Mouse (Mus musculus): ENCODE results near the gene Ppp1r13b. TPM values are rescaled to one million over a fixed set of nuclear protein-coding genes. Genes with fewer than 3 reads are reported as not detected.

Gene Ppp1r13b
- polyA plus RNA-seq, 1 experiment = 9.4 TPM

- Histone ChIP-seq H3K4me1 (ENCODE audit: control insufficient read depth, insufficient read depth, low read length) (peaks cover 20% of the 10 kb centered on the region), H3K27ac (ENCODE audit: insufficient read depth, low read length) (peak overlapping the region; percentile 16; the same call in 1 of the 2 replicates), H3K4me3 (ENCODE audit: insufficient read depth, low read length) (no peak overlapping the region)
- TF ChIP-seq CTCF (IDR thresholded peaks at IDR 0.05; ENCODE audit: borderline replicate concordance, insufficient read depth, low read length) (no peak), POLR2A (IDR thresholded peaks at IDR 0.05; ENCODE audit: low read depth, low read length) (no peak)
Measured at GRCm38 (mm10) chr12:111938623-111939177, 30.8 kb upstream of the Ppp1r13b start.

GRCm38 (mm10) chr12:111936706-111937550 lies 29.0 kb upstream of the Ppp1r13b start:
- peaks cover 18% of the 10 kb centered on the region for H3K4me1 ChIP-seq (ENCODE audit: control insufficient read depth, insufficient read depth, low read length)

GRCm38 (mm10) chr12:111933971-111934370 lies 26.1 kb upstream of the Ppp1r13b start:
- TF ChIP-seq CTCF (IDR thresholded peaks at IDR 0.05; ENCODE audit: borderline replicate concordance, insufficient read depth, low read length) (no peak), POLR2A (IDR thresholded peaks at IDR 0.05; ENCODE audit: low read depth, low read length) (no peak)
- no peak overlapping the region for H3K27ac ChIP-seq (ENCODE audit: insufficient read depth, low read length)
- H3K4me1 ChIP-seq (ENCODE audit: control insufficient read depth, insufficient read depth, low read length) = peaks cover 18% of the 10 kb centered on the region
- no peak overlapping the region for H3K4me3 ChIP-seq (ENCODE audit: insufficient read depth, low read length)

More at GRCm38 (mm10) chr12:111936706-111937550, 29.0 kb upstream of the Ppp1r13b start:
- no peak overlapping the region for H3K4me3 ChIP-seq (ENCODE audit: insufficient read depth, low read length)
- no peak overlapping the region for H3K27ac ChIP-seq (ENCODE audit: insufficient read depth, low read length)
- no peak for TF ChIP-seq POLR2A (IDR thresholded peaks at IDR 0.05; ENCODE audit: low read depth, low read length)
- TF ChIP-seq CTCF (IDR thresholded peaks at IDR 0.05; ENCODE audit: borderline replicate concordance, insufficient read depth, low read length) = no peak

- H3K4me1 ChIP-seq (ENCODE audit: control insufficient read depth, insufficient read depth, low read length) = peaks cover 11% of the 10 kb centered on the region
- no peak overlapping the region for H3K4me3 ChIP-seq (ENCODE audit: insufficient read depth, low read length)
- H3K27ac ChIP-seq (ENCODE audit: insufficient read depth, low read length) = no peak overlapping the region
- no peak for TF ChIP-seq POLR2A (IDR thresholded peaks at IDR 0.05; ENCODE audit: low read depth, low read length)
- no peak for TF ChIP-seq CTCF (IDR thresholded peaks at IDR 0.05; ENCODE audit: borderline replicate concordance, insufficient read depth, low read length)
Measured at GRCm38 (mm10) chr12:111933032-111933704, 25.3 kb upstream of the Ppp1r13b start.

GRCm38 (mm10) chr12:111932513-111932912 lies 24.6 kb upstream of the Ppp1r13b start:
- no peak for TF ChIP-seq POLR2A (IDR thresholded peaks at IDR 0.05; ENCODE audit: low read depth, low read length)
- no peak for TF ChIP-seq CTCF (IDR thresholded peaks at IDR 0.05; ENCODE audit: borderline replicate concordance, insufficient read depth, low read length)
- H3K27ac ChIP-seq (ENCODE audit: insufficient read depth, low read length) = no peak overlapping the region
- H3K4me1 ChIP-seq (ENCODE audit: control insufficient read depth, insufficient read depth, low read length) = peaks cover 8% of the 10 kb centered on the region
- H3K4me3 ChIP-seq (ENCODE audit: insufficient read depth, low read length) = no peak overlapping the region

GRCm38 (mm10) chr12:111931411-111932025 lies 23.6 kb upstream of the Ppp1r13b start:
- Histone ChIP-seq H3K4me3 (ENCODE audit: insufficient read depth, low read length) (no peak overlapping the region), H3K27ac (ENCODE audit: insufficient read depth, low read length) (no peak overlapping the region), H3K4me1 (ENCODE audit: control insufficient read depth, insufficient read depth, low read length) (peaks cover under 1% of the 10 kb centered on the region; the same call in 1 of the 2 replicates)
- TF ChIP-seq CTCF (IDR thresholded peaks at IDR 0.05; ENCODE audit: borderline replicate concordance, insufficient read depth, low read length) (no peak), POLR2A (IDR thresholded peaks at IDR 0.05; ENCODE audit: low read depth, low read length) (no peak)

GRCm38 (mm10) chr12:111928411-111928966 lies 20.6 kb upstream of the Ppp1r13b start:
- Histone ChIP-seq H3K4me1 (ENCODE audit: control insufficient read depth, insufficient read depth, low read length) (no peaks in the 10 kb centered on the region), H3K27ac (ENCODE audit: insufficient read depth, low read length) (no peak overlapping the region), H3K4me3 (ENCODE audit: insufficient read depth, low read length) (no peak overlapping the region)
- no peak for TF ChIP-seq POLR2A (IDR thresholded peaks at IDR 0.05; ENCODE audit: low read depth, low read length)
- TF ChIP-seq CTCF (IDR thresholded peaks at IDR 0.05; ENCODE audit: borderline replicate concordance, insufficient read depth, low read length) = no peak

GRCm38 (mm10) chr12:111927338-111927737 lies 19.4 kb upstream of the Ppp1r13b start:
- TF ChIP-seq CTCF (IDR thresholded peaks at IDR 0.05; ENCODE audit: borderline replicate concordance, insufficient read depth, low read length) (no peak), POLR2A (IDR thresholded peaks at IDR 0.05; ENCODE audit: low read depth, low read length) (no peak)
- Histone ChIP-seq H3K27ac (ENCODE audit: insufficient read depth, low read length) (no peak overlapping the region), H3K4me3 (ENCODE audit: insufficient read depth, low read length) (no peak overlapping the region), H3K4me1 (ENCODE audit: control insufficient read depth, insufficient read depth, low read length) (no peaks in the 10 kb centered on the region)

GRCm38 (mm10) chr12:111923117-111923516 lies 15.2 kb upstream of the Ppp1r13b start:
- TF ChIP-seq POLR2A (IDR thresholded peaks at IDR 0.05; ENCODE audit: low read depth, low read length) = no peak
- TF ChIP-seq CTCF (IDR thresholded peaks at IDR 0.05; ENCODE audit: borderline replicate concordance, insufficient read depth, low read length) = no peak
- Histone ChIP-seq H3K27ac (ENCODE audit: insufficient read depth, low read length) (no peak overlapping the region), H3K4me1 (ENCODE audit: control insufficient read depth, insufficient read depth, low read length) (no peaks in the 10 kb centered on the region), H3K4me3 (ENCODE audit: insufficient read depth, low read length) (no peak overlapping the region)
